Mouse (Mus musculus): ENCODE measurements at regions not wholly inside any gene's neighbourhood (a gene's known extent, or its start where the extent isn't known, plus 50 kb on each side); places are given as distances from the start of the nearest gene placed in this dataset.

GRCm38 (mm10) chr7:138149496-138149895 is 248.0 kb downstream of the Tcerg1l start:
- WGBS (ENCODE audit: insufficient replicate concordance) = 50% methylated on average over 2 of the region's 2 CpGs
- no peaks in the 10 kb centered on the region for H3K27me3 ChIP-seq (ENCODE audit: control insufficient read depth, insufficient read depth, low read length)
- H3K36me3 ChIP-seq (replicated peaks; ENCODE audit: control insufficient read depth, insufficient read depth, low read depth) = no peaks in the 10 kb centered on the region
- H3K9me3 ChIP-seq (ENCODE audit: control insufficient read depth, low read length) = no peaks in the 10 kb centered on the region
- TF ChIP-seq CTCF (IDR thresholded peaks at IDR 0.05; ENCODE audit: low read depth) = no peak
- no peak for TF ChIP-seq EP300 (IDR thresholded peaks at IDR 0.05; ENCODE audit: low read depth)
- H3K4me3 ChIP-seq (ENCODE audit: insufficient read depth in 1 of 2, low read depth in 2 of 2, low read length in 2 of 2) = no peak overlapping the region
- H3K4me2 ChIP-seq (ENCODE audit: low read depth) = no peak overlapping the region
- DNase-seq (ENCODE audit: low read depth in 3 of 3, low spot score in 3 of 3) (no peak), ATAC-seq (ENCODE audit: insufficient read depth) (no peak)
- H3K9ac ChIP-seq (replicated peaks) = no peak overlapping the region
- H3K4me1 ChIP-seq (replicated peaks; ENCODE audit: control insufficient read depth in 2 of 2, insufficient read depth in 2 of 2, low read length in 1 of 2) = no peaks in the 10 kb centered on the region
- H3K27ac ChIP-seq = no peak overlapping the region

- no peak for DNase-seq (ENCODE audit: low read depth in 3 of 3, low spot score in 3 of 3)
- no peak overlapping the region for H3K27ac ChIP-seq
- TF ChIP-seq EP300 (IDR thresholded peaks at IDR 0.05; ENCODE audit: low read depth) = no peak
- no peak for TF ChIP-seq CTCF (IDR thresholded peaks at IDR 0.05; ENCODE audit: low read depth)
- H3K9me3 ChIP-seq (ENCODE audit: control insufficient read depth, low read length) = no peaks in the 10 kb centered on the region
- H3K4me1 ChIP-seq (replicated peaks; ENCODE audit: control insufficient read depth in 2 of 2, insufficient read depth in 2 of 2, low read length in 1 of 2) = no peaks in the 10 kb centered on the region
- no peaks in the 10 kb centered on the region for H3K27me3 ChIP-seq (ENCODE audit: control insufficient read depth, insufficient read depth, low read length)
- ATAC-seq (ENCODE audit: insufficient read depth) = no peak
- no peak overlapping the region for H3K4me2 ChIP-seq (ENCODE audit: low read depth)
- H3K4me3 ChIP-seq (ENCODE audit: insufficient read depth in 1 of 2, low read depth in 2 of 2, low read length in 2 of 2) = no peak overlapping the region
- no peak overlapping the region for H3K9ac ChIP-seq (replicated peaks)
- 47% methylated on average over 4 of the region's 4 CpGs for WGBS (ENCODE audit: insufficient replicate concordance)
- no peaks in the 10 kb centered on the region for H3K36me3 ChIP-seq (replicated peaks; ENCODE audit: control insufficient read depth, insufficient read depth, low read depth)
Observed at GRCm38 (mm10) chr7:138153455-138154167, 243.9 kb downstream of the Tcerg1l start.
